Mouse (Mus musculus) hindbrain, embryonic 11.5 days (tissue): ENCODE measurements around the gene Tnfsf9. TPM values are rescaled to one million over a fixed set of nuclear protein-coding genes. Genes with fewer than 3 reads are reported as not detected.

Source experiments
- polyA plus RNA-seq: library from polyadenylated mRNA; unstranded; fragments of >200 nt; fragmentation: Nextera tagmentation; extraction: Ambion mirVana; gene quantifications from 2 replicates; pipeline ENCODE4 v1.2.1, GENCODE M21; 2014

Gene Tnfsf9
- polyA plus RNA-seq, 1 experiment from 2014 or later, result 7.6 TPM

Other genes starting within 250 kb of the Tnfsf9 start
- gene Acsbg2, start 230.9 kb upstream of the Tnfsf9 start, polyA plus RNA-seq, result not detected in 2 replicates
- 0.25 and 0.26 TPM in 2 replicates for gene 1700061G19Rik, start 229.8 kb upstream of the Tnfsf9 start, polyA plus RNA-seq
- gene Mllt1, start 169.9 kb upstream of the Tnfsf9 start, polyA plus RNA-seq, result 26.0 and 32.2 TPM in 2 replicates
- gene Acer1, start 123.2 kb upstream of the Tnfsf9 start, polyA plus RNA-seq, result not detected in 2 replicates
- 146 and 152 TPM in 2 replicates for gene Clpp, start 115.0 kb upstream of the Tnfsf9 start, polyA plus RNA-seq
- 32.4 and 33.0 TPM in 2 replicates for gene Alkbh7, start 108.0 kb upstream of the Tnfsf9 start, polyA plus RNA-seq
- gene Pspn, start 105.3 kb upstream of the Tnfsf9 start, polyA plus RNA-seq, result 0.36 TPM in 1 of 2 replicates, not detected in the other
- gene Gtf2f1, start 94.0 kb upstream of the Tnfsf9 start, polyA plus RNA-seq, result 65.6 and 76.7 TPM in 2 replicates
- 0.33 TPM in 1 of 2 replicates, not detected in the other for gene Gm17949, start 93.9 kb upstream of the Tnfsf9 start, polyA plus RNA-seq
- 40.3 and 42.7 TPM in 2 replicates for gene Khsrp, start 73.8 kb upstream of the Tnfsf9 start, polyA plus RNA-seq
- not detected in 2 replicates for gene Slc25a41, start 63.7 kb upstream of the Tnfsf9 start, polyA plus RNA-seq
- 2.1 and 3.6 TPM in 2 replicates for gene Crb3, start 46.2 kb upstream of the Tnfsf9 start, polyA plus RNA-seq
- gene Slc25a23, start 45.5 kb upstream of the Tnfsf9 start, polyA plus RNA-seq, result 14.1 and 16.0 TPM in 2 replicates
- gene Dennd1c, start 26.8 kb upstream of the Tnfsf9 start, polyA plus RNA-seq, result 2.9 and 3.8 TPM in 2 replicates
- 165 and 191 TPM in 2 replicates for gene Tubb4a, start 17.5 kb upstream of the Tnfsf9 start, polyA plus RNA-seq
- 0.28 TPM in 1 of 2 replicates, not detected in the other for gene Cd70, start 44.5 kb downstream of the Tnfsf9 start, polyA plus RNA-seq
- 0.09 TPM in 1 of 2 replicates, not detected in the other for gene Tnfsf14, start 88.9 kb downstream of the Tnfsf9 start, polyA plus RNA-seq
- gene C3, start 122.8 kb downstream of the Tnfsf9 start, polyA plus RNA-seq, result 0.36 and 0.82 TPM in 2 replicates
- gene Gpr108, start 143.1 kb downstream of the Tnfsf9 start, polyA plus RNA-seq, result 23.5 and 23.9 TPM in 2 replicates
- 21.8 and 21.9 TPM in 2 replicates for gene Trip10, start 144.1 kb downstream of the Tnfsf9 start, polyA plus RNA-seq
- 2.5 and 2.6 TPM in 2 replicates for gene Vav1, start 173.8 kb downstream of the Tnfsf9 start, polyA plus RNA-seq